Mouse (Mus musculus): ENCODE data around the gene Lsr.

DNA sequence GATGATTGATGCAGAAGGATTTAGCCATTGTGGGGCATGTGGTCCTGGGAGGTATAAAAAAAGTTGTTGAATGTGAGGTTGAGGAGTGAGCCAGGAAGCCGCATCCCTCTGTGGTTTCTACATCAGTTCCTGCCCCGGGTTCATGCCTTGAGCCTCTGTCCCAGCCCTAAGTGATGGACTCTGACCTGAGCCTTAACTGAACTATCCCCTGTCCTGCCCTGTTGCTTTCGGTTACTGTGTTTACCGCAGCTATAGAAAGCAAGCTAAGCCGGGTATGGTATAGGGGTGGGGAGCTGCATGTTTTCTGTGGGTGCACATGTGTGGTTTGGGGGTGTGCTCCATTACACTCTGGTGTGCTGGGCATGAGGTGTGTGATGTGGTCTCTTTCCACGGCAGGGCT lies 63.5 kb downstream of the Lsr start:
- TF ChIP-seq CTCF (IDR thresholded peaks at IDR 0.05; ENCODE audit: borderline replicate concordance, insufficient read depth, low read depth, low read length), result no peak
- TF ChIP-seq POLR2A (IDR thresholded peaks at IDR 0.05; ENCODE audit: borderline replicate concordance, insufficient read depth, low read length), result no peak

Data from cerebellum, adult 2 months (tissue).